Mouse (Mus musculus): ENCODE measurements at regions not wholly inside any gene's neighbourhood (a gene's known extent, or its start where the extent isn't known, plus 50 kb on each side); places are given as distances from the start of the nearest gene placed in this dataset.
"Not testable (repeated sequence)": the region's sequence is repeated elsewhere in the genome, so short reads cannot be mapped to it uniquely, and the experiment has no call there.

DNA sequence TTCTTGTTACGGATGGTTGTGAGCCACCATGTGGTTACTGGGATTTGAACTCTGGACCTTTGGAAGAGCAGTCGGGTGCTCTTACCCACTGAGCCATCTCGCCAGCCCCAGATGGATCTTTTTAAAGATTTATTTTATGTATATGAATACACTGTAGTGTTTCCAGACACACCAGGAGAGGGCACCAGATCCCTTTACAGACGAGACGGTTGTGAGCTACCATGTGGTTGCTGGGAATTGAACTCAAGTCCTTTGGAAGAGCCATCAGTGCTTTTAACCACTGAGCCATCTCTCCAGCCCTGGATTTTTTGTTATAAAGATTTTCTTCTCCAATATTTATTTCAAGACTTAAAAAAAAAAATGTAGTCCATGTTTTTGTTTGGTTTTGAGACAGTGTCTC is 95.0 kb upstream of the Slc1a3 start:
- TF ChIP-seq POLR2A (IDR thresholded peaks at IDR 0.05; ENCODE audit: low read depth, low read length); MAFK (IDR thresholded peaks at IDR 0.05; ENCODE audit: insufficient replicate concordance, low read length); ELF1 (IDR thresholded peaks at IDR 0.05; ENCODE audit: low read depth, low read length); ZKSCAN1 (IDR thresholded peaks at IDR 0.05; ENCODE audit: borderline replicate concordance, low read depth, low read length); NRF1 (IDR thresholded peaks at IDR 0.05; ENCODE audit: low read depth, low read length); MXI1 (IDR thresholded peaks at IDR 0.05; ENCODE audit: low read depth, low read length); CTCF (conservative IDR thresholded peaks at IDR 0.05 in 1 of 2, IDR thresholded peaks at IDR 0.05 in 1 of 2; ENCODE audit: low read depth in 2 of 2, low read length in 2 of 2); ZC3H11A (IDR thresholded peaks at IDR 0.05; ENCODE audit: low read depth, low read length); MYC (IDR thresholded peaks at IDR 0.05; ENCODE audit: low read depth, low read length); E2F4 (IDR thresholded peaks at IDR 0.05; ENCODE audit: insufficient replicate concordance, low read depth, low read length): not testable (repeated sequence)
